Mouse (Mus musculus): ENCODE results near the gene Fhit.

DNA sequence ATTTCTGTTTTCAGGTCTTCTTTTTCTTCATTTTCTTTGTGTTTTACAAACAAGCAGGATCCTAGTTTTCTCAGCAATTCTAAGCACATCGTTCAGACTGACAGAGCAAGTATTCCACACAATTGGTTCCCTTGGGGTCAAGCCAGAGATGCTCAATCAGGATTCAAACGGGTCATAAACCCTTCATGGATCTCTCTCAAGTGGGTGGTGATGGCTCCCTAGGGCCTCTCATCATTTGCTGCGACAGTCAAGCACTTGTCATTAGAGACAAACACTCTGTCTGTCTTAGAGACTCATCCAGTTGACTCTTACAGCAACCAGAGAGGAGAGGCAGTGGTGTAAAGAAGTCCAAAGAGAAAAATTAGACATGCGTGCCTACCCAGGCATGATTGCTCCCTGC, 948.6 kb downstream of the Fhit start:
- no peak for TF ChIP-seq GATA1 (IDR thresholded peaks at IDR 0.05; ENCODE audit: borderline replicate concordance, low read length)
- TF ChIP-seq FLI1 (IDR thresholded peaks at IDR 0.05; ENCODE audit: low read length): no peak

Measured in megakaryocyte, embryonic 14.5 days (primary cell).